Comparison of ENCODE assay signal across 8 mouse cellular contexts in the genomic region with DNA sequence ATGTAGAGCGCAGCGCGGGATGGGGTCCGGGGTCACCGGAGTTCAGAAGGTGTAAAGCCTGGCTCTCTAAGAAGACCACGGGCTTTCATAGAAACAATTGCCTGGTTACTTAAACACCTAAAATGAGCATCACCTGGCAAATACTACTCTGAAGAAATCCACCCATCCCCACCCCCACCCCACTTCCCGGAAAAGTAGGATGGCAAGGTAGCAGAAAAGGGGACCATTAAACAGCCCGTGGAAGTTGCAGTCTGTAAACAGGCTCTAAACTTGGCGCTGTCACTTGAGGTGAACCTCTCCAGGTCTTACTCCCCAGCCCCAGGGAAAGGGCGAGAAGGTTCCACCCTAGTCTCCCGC. TPM values are rescaled to one million over a fixed set of nuclear protein-coding genes. Genes with fewer than 3 reads are reported as not detected.
DNase-seq lines count a peak whose midpoint lies in the region; ATAC-seq and TF ChIP-seq lines count a peak whose summit lies in the region.

No protein-coding gene starts in this region.

- no peak for TF ChIP-seq CTCF in kidney, adult 2 months (conservative IDR thresholded peaks at IDR 0.05; ENCODE audit: insufficient read depth, insufficient read length, low read depth, low read length)

- no peak for TF ChIP-seq POLR2A in kidney, adult 2 months (IDR thresholded peaks at IDR 0.05; ENCODE audit: low read depth, low read length)

- no peaks in the 10 kb centered on the region for H3K36me3 ChIP-seq in kidney, embryonic 15.5 days
- no peaks in the 10 kb centered on the region for H3K36me3 ChIP-seq in kidney, adult 2 months (ENCODE audit: control insufficient read depth, insufficient read depth, low read length)
- H3K36me3 ChIP-seq in embryonic facial prominence, embryonic 13.5 days: no peaks in the 10 kb centered on the region
- no peaks in the 10 kb centered on the region for H3K36me3 ChIP-seq in intestine, embryonic 14.5 days (ENCODE audit: control insufficient read depth, insufficient read depth, low read length)
- no peaks in the 10 kb centered on the region for H3K36me3 ChIP-seq in neural tube, embryonic 12.5 days

- H3K9ac ChIP-seq in kidney, embryonic 15.5 days: peak overlapping the region; percentile 52; the same call in 1 of the 2 replicates
- peak overlapping the region; percentile 84 for H3K9ac ChIP-seq in embryonic facial prominence, embryonic 13.5 days
- no peak overlapping the region for H3K9ac ChIP-seq in intestine, embryonic 14.5 days (ENCODE audit: low read length)
- peak overlapping the region; percentile 75 for H3K9ac ChIP-seq in neural tube, embryonic 12.5 days

- peaks cover 90% of the 10 kb centered on the region for H3K27me3 ChIP-seq in kidney, embryonic 15.5 days
- peaks cover 10% of the 10 kb centered on the region for H3K27me3 ChIP-seq in kidney, adult 2 months (replicated peaks; ENCODE audit: control insufficient read depth, insufficient read depth, low read length)
- H3K27me3 ChIP-seq in embryonic facial prominence, embryonic 13.5 days: peaks cover 71% of the 10 kb centered on the region
- H3K27me3 ChIP-seq in intestine, embryonic 14.5 days (replicated peaks; ENCODE audit: control insufficient read depth, insufficient read depth, low read length): peaks cover 95% of the 10 kb centered on the region
- H3K27me3 ChIP-seq in neural tube, embryonic 12.5 days (replicated peaks): peaks cover 52% of the 10 kb centered on the region

- peak overlapping the region; percentile 68 for H3K4me3 ChIP-seq in kidney, embryonic 15.5 days (replicated peaks)
- no peak overlapping the region for H3K4me3 ChIP-seq in kidney, adult 2 months (ENCODE audit: insufficient read depth, low read depth, low read length)
- peak overlapping the region; percentile 74 for H3K4me3 ChIP-seq in embryonic facial prominence, embryonic 13.5 days
- peak overlapping the region; percentile 56 for H3K4me3 ChIP-seq in intestine, embryonic 14.5 days (ENCODE audit: low read depth, low read length)
- peak overlapping the region; percentile 75 for H3K4me3 ChIP-seq in neural tube, embryonic 12.5 days

- H3K4me2 ChIP-seq in kidney, embryonic 15.5 days: peak overlapping the region; percentile 100
- H3K4me2 ChIP-seq in embryonic facial prominence, embryonic 13.5 days: peak overlapping the region; percentile 90
- peak overlapping the region; percentile 75 for H3K4me2 ChIP-seq in intestine, embryonic 14.5 days (ENCODE audit: low read length)
- peak overlapping the region; percentile 97 for H3K4me2 ChIP-seq in neural tube, embryonic 12.5 days (replicated peaks)

- H3K27ac ChIP-seq in kidney, embryonic 15.5 days: no peak overlapping the region
- H3K27ac ChIP-seq in kidney, adult 2 months (ENCODE audit: insufficient read depth, low read depth, low read length): no peak overlapping the region
- H3K27ac ChIP-seq in embryonic facial prominence, embryonic 13.5 days: peak overlapping the region; percentile 62
- no peak overlapping the region for H3K27ac ChIP-seq in intestine, embryonic 14.5 days (ENCODE audit: low read depth)
- peak overlapping the region; percentile 50; the same call in 1 of the 2 replicates for H3K27ac ChIP-seq in neural tube, embryonic 12.5 days

- no peaks in the 10 kb centered on the region for H3K9me3 ChIP-seq in kidney, embryonic 15.5 days (replicated peaks)
- H3K9me3 ChIP-seq in embryonic facial prominence, embryonic 13.5 days: no peaks in the 10 kb centered on the region
- H3K9me3 ChIP-seq in intestine, embryonic 14.5 days (ENCODE audit: control insufficient read depth, low read length): no peaks in the 10 kb centered on the region
- no peaks in the 10 kb centered on the region for H3K9me3 ChIP-seq in neural tube, embryonic 12.5 days

- H3K4me1 ChIP-seq in kidney, embryonic 15.5 days: peaks cover 28% of the 10 kb centered on the region
- H3K4me1 ChIP-seq in kidney, adult 2 months (ENCODE audit: control insufficient read depth, insufficient read depth, low read length): no peaks in the 10 kb centered on the region
- H3K4me1 ChIP-seq in embryonic facial prominence, embryonic 13.5 days: peaks cover 35% of the 10 kb centered on the region
- no peaks in the 10 kb centered on the region; the same call in 1 of the 2 replicates for H3K4me1 ChIP-seq in intestine, embryonic 14.5 days (replicated peaks; ENCODE audit: control insufficient read depth, insufficient read depth, low read length)
- peaks cover 5% of the 10 kb centered on the region; the same call in 1 of the 2 replicates for H3K4me1 ChIP-seq in neural tube, embryonic 12.5 days

- WGBS in kidney, embryonic 15.5 days: under 1% methylated on average over 11 of the region's 11 CpGs
- WGBS in kidney, adult 2 months: 2% methylated on average over 11 of the region's 11 CpGs
- under 1% methylated on average over 11 of the region's 11 CpGs for WGBS in embryonic facial prominence, embryonic 13.5 days
- under 1% methylated on average over 11 of the region's 11 CpGs for WGBS in intestine, embryonic 14.5 days
- under 1% methylated on average over 11 of the region's 11 CpGs for WGBS in neural tube, embryonic 12.5 days

- DNase-seq in kidney, adult 2 months: no peak
- no peak for DNase-seq in intestine, embryonic 14.5 days (ENCODE audit: low spot score)
- DNase-seq in right cerebral cortex, postnatal 25 days: no peak
- no peak for DNase-seq in spleen, adult 18-20 months

- no peak for ATAC-seq in kidney, embryonic 15.5 days (replicated peaks; ENCODE audit: low FRiP score)
- no peak for ATAC-seq in embryonic facial prominence, embryonic 13.5 days (ENCODE audit: insufficient number of reproducible peaks, insufficient read depth, low FRiP score, low TSS enrichment, low read depth)
- no peak for ATAC-seq in intestine, embryonic 14.5 days (replicated peaks; ENCODE audit: low FRiP score, low TSS enrichment, low read depth)
- peak; percentile 8; the same call in 1 of the 2 replicates for ATAC-seq in neural tube, embryonic 12.5 days (ENCODE audit: low FRiP score, low read depth)
- ATAC-seq in erythroblast, adult 5-6 weeks (replicated peaks; ENCODE audit: low FRiP score, poor library complexity, severe bottlenecking): no peak

RNA-seq across cellular contexts. Expression of a gene that starts 0.6 kb away (rescaled TPM):
- polyA plus RNA-seq in kidney, embryonic 15.5 days (2015; fragmentation: Nextera tagmentation; extraction: Ambion mirVana): 3.4 and 5.1 TPM in 2 replicates
- polyA plus RNA-seq in kidney, adult 2 months (2012; rRNA removed): 0.14 and 0.22 TPM in 2 replicates
- polyA plus RNA-seq in embryonic facial prominence, embryonic 13.5 days (2015; fragmentation: Nextera tagmentation; extraction: Ambion mirVana): 43.5 and 46.0 TPM in 2 replicates
- 2.2 and 2.3 TPM in 2 replicates for polyA plus RNA-seq in intestine, embryonic 14.5 days (2014; fragmentation: Nextera tagmentation; extraction: Ambion mirVana)
- 34.6 and 36.9 TPM in 2 replicates for polyA plus RNA-seq in neural tube, embryonic 12.5 days (2016; fragmentation: Nextera tagmentation; extraction: Ambion mirVana)
- total RNA-seq in erythroblast, adult 5-6 weeks (2015; ENCODE audit: low replicate concordance): not detected in 2 replicates
- 0.28 TPM in 1 of 2 replicates, not detected in the other for total RNA-seq in erythroblast, adult 5-6 weeks (2017; ENCODE audit: low replicate concordance)

Comparison
In these comparisons a context has a peak if more than half of its experiments do, and no peak if none do; other contexts are left out.
1. H3K27ac ChIP-seq: peak in embryonic facial prominence, embryonic 13.5 days (single experiment) and neural tube, embryonic 12.5 days (single experiment); none in kidney, embryonic 15.5 days (single experiment), kidney, adult 2 months (single experiment) and intestine, embryonic 14.5 days (single experiment).
2. Peak in every context shown above with its lines, with median percentiles within 50 percentile points of each other: H3K4me2 ChIP-seq.